Mouse (Mus musculus) thymus, postnatal 0 days (tissue): ENCODE measurements around the gene Scube2. TPM values are rescaled to one million over a fixed set of nuclear protein-coding genes. Genes with fewer than 3 reads are reported as not detected.

Experiments
- DNase-seq: peaks from one replicate; pipeline ENCODE4 v3.0.0-alpha.2; 2015; ENCODE audit warnings: low spot score
- polyA plus RNA-seq: library from polyadenylated mRNA; unstranded; fragments of >200 nt; fragmentation: Nextera tagmentation; extraction: Ambion mirVana; gene quantifications from 2 replicates; pipeline ENCODE4 v1.2.1, GENCODE M21; 2015

Scube2 gene
- polyA plus RNA-seq, 1 experiment from 2014 or later, result not detected

GRCm38 (mm10) chr7:109852017-109852416, 13.5 kb downstream of the Scube2 start:
- no peak for DNase-seq

GRCm38 (mm10) chr7:109850531-109850930, 14.9 kb downstream of the Scube2 start:
- no peak for DNase-seq

- no peak for DNase-seq
Observed at GRCm38 (mm10) chr7:109849750-109850434, 15.6 kb downstream of the Scube2 start.

GRCm38 (mm10) chr7:109848867-109849733, 16.4 kb downstream of the Scube2 start:
- no peak for DNase-seq

- no peak for DNase-seq
Observed at GRCm38 (mm10) chr7:109844100-109844499, 21.4 kb downstream of the Scube2 start.

GRCm38 (mm10) chr7:109841618-109842418, 23.7 kb downstream of the Scube2 start:
- DNase-seq, result no peak

- no peak for DNase-seq
Observed at GRCm38 (mm10) chr7:109841031-109841430, 24.4 kb downstream of the Scube2 start.

GRCm38 (mm10) chr7:109838613-109839012, 26.9 kb downstream of the Scube2 start:
- DNase-seq, result no peak

- no peak for DNase-seq
Observed at GRCm38 (mm10) chr7:109837651-109838050, 27.8 kb downstream of the Scube2 start.

- no peak for DNase-seq
Observed at GRCm38 (mm10) chr7:109834894-109835293, 30.6 kb downstream of the Scube2 start.

GRCm38 (mm10) chr7:109831376-109831775, 34.1 kb downstream of the Scube2 start:
- DNase-seq, result no peak

GRCm38 (mm10) chr7:109826911-109827310, 38.6 kb downstream of the Scube2 start:
- DNase-seq, result no peak

- DNase-seq, result no peak
Observed at GRCm38 (mm10) chr7:109825293-109825692, 40.2 kb downstream of the Scube2 start.

- DNase-seq, result no peak
Observed at GRCm38 (mm10) chr7:109818600-109818999, 46.9 kb downstream of the Scube2 start.

- no peak for DNase-seq
Observed at GRCm38 (mm10) chr7:109817954-109818353, 47.5 kb downstream of the Scube2 start.

GRCm38 (mm10) chr7:109813330-109814140, 51.9 kb downstream of the Scube2 start:
- no peak for DNase-seq

- no peak for DNase-seq
Observed at GRCm38 (mm10) chr7:109807616-109808485, 57.6 kb downstream of the Scube2 start.

- DNase-seq, result no peak
Observed at GRCm38 (mm10) chr7:109804843-109805242, 60.6 kb downstream of the Scube2 start.

GRCm38 (mm10) chr7:109804355-109804754, 61.1 kb downstream of the Scube2 start:
- DNase-seq, result no peak

GRCm38 (mm10) chr7:109803516-109803915, 62.0 kb downstream of the Scube2 start:
- no peak for DNase-seq
